Mouse (Mus musculus) lung, embryonic 14.5 days (tissue): ENCODE measurements around the gene Sez6. TPM values are rescaled to one million over a fixed set of nuclear protein-coding genes. Genes with fewer than 3 reads are reported as not detected.
A peak's percentile ranks its signal among the peaks of the same experiment; 100 is the strongest.

Experiments
- ATAC-seq: fragments of 200-750 bp; cut with Nextera tagmentation; 2 replicates; pipeline ENCODE4 v1.8.0; 2017; ENCODE audit warnings: mild to moderate bottlenecking, moderate TSS enrichment, moderate library complexity; ENCODE audit not compliant: insufficient read depth
- DNase-seq: peaks from one replicate; pipeline ENCODE4 v3.0.0-alpha.2; 2015
- H3K27ac ChIP-seq: fragments of 300-500 bp; sonication (generic); 2 replicates; pipeline ENCODE4 v1.5.1; 2014; ENCODE audit warnings: low read depth, mild to moderate bottlenecking, moderate library complexity
- H3K27me3 ChIP-seq: fragments of 300-500 bp; sonication (generic); 2 replicates; pipeline ENCODE4 v1.6.1; 2014; ENCODE audit warnings: low read length, control low read depth; ENCODE audit not compliant: insufficient read depth
- H3K36me3 ChIP-seq: fragments of 300-500 bp; sonication (generic); 2 replicates; pipeline ENCODE4 v1.6.1; 2014; ENCODE audit warnings: control low read depth; ENCODE audit not compliant: insufficient read depth
- H3K4me1 ChIP-seq: fragments of 300-500 bp; sonication (generic); 2 replicates; pipeline ENCODE4 v1.6.1; 2014; ENCODE audit warnings: antibody characterized with exemption, control low read depth; ENCODE audit not compliant: insufficient read depth
- H3K4me2 ChIP-seq: fragments of 300-500 bp; sonication (generic); 2 replicates; pipeline ENCODE4 v1.6.1; 2014; ENCODE audit warnings: mild to moderate bottlenecking
- H3K4me3 ChIP-seq: fragments of 300-500 bp; sonication (generic); 2 replicates; pipeline ENCODE4 v1.5.1; 2014; ENCODE audit warnings: low read depth, low read length
- H3K9ac ChIP-seq: fragments of 300-500 bp; sonication (generic); 2 replicates; pipeline ENCODE4 v1.6.1; 2014
- H3K9me3 ChIP-seq: fragments of 300-500 bp; sonication (generic); 2 replicates; pipeline ENCODE4 v1.6.1; 2016; ENCODE audit warnings: low read depth, low read length, control low read depth
- CTCF ChIP-seq: IDR thresholded peaks from 2 replicates; pipeline ENCODE4 v1.5.1; 2016; ENCODE audit warnings: antibody characterized with exemption, low read depth
- WGBS: fragments of 180-500 bp; shearing (Covaris S2); extraction: QIAGEN DNeasy Blood & Tissue Kit; methylation state at CpG from one replicate; pipeline ENCODE4 v1.1.7; 2014; 5-methylcytosine and 5-hydroxymethylcytosine counted together
- polyA plus RNA-seq: library from polyadenylated mRNA; unstranded; fragments of >200 nt; fragmentation: Nextera tagmentation; extraction: Ambion mirVana; gene quantifications from 2 replicates; pipeline ENCODE4 v1.2.1, GENCODE M21; 2014

Gene Sez6
- polyA plus RNA-seq, 1 experiment from 2014 or later: 0.22 TPM

GRCm38 (mm10) chr11:77931541-77932433 lies 1.2 kb downstream of the Sez6 start:
- DNase-seq: no peak
- Histone ChIP-seq H3K4me1 (peaks cover 8% of the 10 kb centered on the region; the same call in 1 of the 2 replicates), H3K27ac (no peak overlapping the region), H3K4me2 (peak overlapping the region; percentile 94), H3K4me3 (peak overlapping the region; percentile 47), H3K9ac (no peak overlapping the region), H3K36me3 (no peaks in the 10 kb centered on the region), H3K27me3 (peaks cover 54% of the 10 kb centered on the region), H3K9me3 (no peaks in the 10 kb centered on the region)
- TF ChIP-seq CTCF: no peak
- WGBS: 2% methylated on average over 41 of the region's 41 CpGs
- no peak for ATAC-seq

GRCm38 (mm10) chr11:77932576-77932975 lies 2.0 kb downstream of the Sez6 start:
- ATAC-seq: no peak
- Histone ChIP-seq H3K4me1 (peaks cover 8% of the 10 kb centered on the region; the same call in 1 of the 2 replicates), H3K4me2 (no peak overlapping the region), H3K36me3 (no peaks in the 10 kb centered on the region), H3K27ac (no peak overlapping the region), H3K4me3 (no peak overlapping the region), H3K9me3 (no peaks in the 10 kb centered on the region), H3K27me3 (peaks cover 56% of the 10 kb centered on the region), H3K9ac (no peak overlapping the region)
- no peak for TF ChIP-seq CTCF
- WGBS: 34% methylated on average over 5 of the region's 5 CpGs
- DNase-seq: no peak

- WGBS: 2% methylated on average over 4 of the region's 4 CpGs
- Histone ChIP-seq H3K9me3 (no peaks in the 10 kb centered on the region), H3K4me3 (no peak overlapping the region), H3K4me1 (peaks cover 8% of the 10 kb centered on the region; the same call in 1 of the 2 replicates), H3K27me3 (peaks cover 56% of the 10 kb centered on the region), H3K4me2 (no peak overlapping the region), H3K36me3 (no peaks in the 10 kb centered on the region), H3K9ac (no peak overlapping the region), H3K27ac (no peak overlapping the region)
- ATAC-seq (no peak), DNase-seq (no peak)
- TF ChIP-seq CTCF: no peak
These were observed 3.5 kb downstream of the Sez6 start for GRCm38 (mm10) chr11:77934111-77934521.

GRCm38 (mm10) chr11:77934568-77935311 lies 4.1 kb downstream of the Sez6 start:
- no peak for ATAC-seq
- DNase-seq: no peak
- no peak for TF ChIP-seq CTCF
- Histone ChIP-seq H3K27me3 (peaks cover 56% of the 10 kb centered on the region), H3K4me2 (no peak overlapping the region), H3K4me1 (peaks cover 8% of the 10 kb centered on the region; the same call in 1 of the 2 replicates), H3K9me3 (no peaks in the 10 kb centered on the region), H3K4me3 (no peak overlapping the region), H3K36me3 (no peaks in the 10 kb centered on the region), H3K9ac (no peak overlapping the region), H3K27ac (no peak overlapping the region)
- 47% methylated on average over 5 of the region's 5 CpGs for WGBS

GRCm38 (mm10) chr11:77936846-77937245 lies 6.2 kb downstream of the Sez6 start:
- H3K4me1 ChIP-seq: no peaks in the 10 kb centered on the region
- WGBS: 4% methylated on average over 8 of the region's 8 CpGs
- H3K27ac ChIP-seq: no peak overlapping the region
- no peak for TF ChIP-seq CTCF
- H3K4me2 ChIP-seq: no peak overlapping the region
- no peak for DNase-seq
- H3K27me3 ChIP-seq: peaks cover 49% of the 10 kb centered on the region
- ATAC-seq: no peak
- H3K4me3 ChIP-seq: no peak overlapping the region
- H3K9ac ChIP-seq: no peak overlapping the region
- no peaks in the 10 kb centered on the region for H3K9me3 ChIP-seq
- no peaks in the 10 kb centered on the region for H3K36me3 ChIP-seq

GRCm38 (mm10) chr11:77937649-77938410 lies 7.2 kb downstream of the Sez6 start:
- Histone ChIP-seq H3K36me3 (no peaks in the 10 kb centered on the region), H3K4me3 (no peak overlapping the region), H3K27ac (no peak overlapping the region), H3K9me3 (no peaks in the 10 kb centered on the region), H3K4me2 (no peak overlapping the region), H3K27me3 (peaks cover 39% of the 10 kb centered on the region), H3K4me1 (no peaks in the 10 kb centered on the region), H3K9ac (no peak overlapping the region)
- DNase-seq: no peak
- TF ChIP-seq CTCF: no peak
- WGBS: 6% methylated on average over 4 of the region's 4 CpGs
- no peak for ATAC-seq

- no peak for ATAC-seq
- WGBS: 19% methylated on average over 5 of the region's 5 CpGs
- Histone ChIP-seq H3K4me2 (no peak overlapping the region), H3K36me3 (no peaks in the 10 kb centered on the region), H3K27me3 (peaks cover 4% of the 10 kb centered on the region; the same call in 1 of the 2 replicates), H3K27ac (no peak overlapping the region), H3K4me1 (no peaks in the 10 kb centered on the region), H3K4me3 (no peak overlapping the region), H3K9me3 (no peaks in the 10 kb centered on the region), H3K9ac (no peak overlapping the region)
- no peak for DNase-seq
- TF ChIP-seq CTCF: no peak
These were observed 11.6 kb downstream of the Sez6 start for GRCm38 (mm10) chr11:77942230-77942629.
